Mouse (Mus musculus) C2C12 (cell line): ENCODE results near the gene Cks1b. TPM values are rescaled to one million over a fixed set of nuclear protein-coding genes. Genes with fewer than 3 reads are reported as not detected.

Source experiments
- H3K27me3 ChIP-seq: one replicate; pipeline ENCODE4 v1.6.1; 2011; ENCODE audit not compliant: control insufficient read depth, insufficient read depth, insufficient read length
- H3K36me3 ChIP-seq: one replicate; pipeline ENCODE4 v1.6.1; 2011; ENCODE audit not compliant: control insufficient read depth, insufficient read depth
- H3K4me3 ChIP-seq: one replicate; pipeline ENCODE4 v1.5.1; 2011; ENCODE audit warnings: mild to moderate bottlenecking, control low read depth; ENCODE audit not compliant: poor library complexity, insufficient read depth, severe bottlenecking
- H3K79me2 ChIP-seq: one replicate; pipeline ENCODE4 v1.6.1; 2011; ENCODE audit not compliant: control insufficient read depth, insufficient read depth
- H3K79me3 ChIP-seq: one replicate; pipeline ENCODE4 v1.6.1; 2011; ENCODE audit warnings: low read depth, control low read depth
- H3ac ChIP-seq: one replicate; pipeline ENCODE3; 2011; ENCODE audit warnings: low read depth; ENCODE audit not compliant: control insufficient read depth, insufficient read length
- CEBPB ChIP-seq: IDR thresholded peaks from one replicate; pipeline ENCODE4 v1.6.1; 2011; ENCODE audit warnings: low read depth, mild to moderate bottlenecking, control low read depth, moderate library complexity
- CTCF ChIP-seq: IDR thresholded peaks from one replicate; pipeline ENCODE4 v1.5.1; 2011; ENCODE audit not compliant: control insufficient read depth, insufficient read depth, insufficient read length
- FOSL1 ChIP-seq: IDR thresholded peaks from one replicate; pipeline ENCODE4 v1.8.0; 2011; ENCODE audit warnings: mild to moderate bottlenecking, low read length; ENCODE audit not compliant: poor library complexity, insufficient read depth, severe bottlenecking
- MAX ChIP-seq: IDR thresholded peaks from one replicate; pipeline ENCODE4 v1.6.1; 2011; ENCODE audit warnings: mild to moderate bottlenecking, control low read depth
- MYOD1 ChIP-seq: IDR thresholded peaks from one replicate; pipeline ENCODE4 v1.6.1; 2011; ENCODE audit warnings: low read depth; ENCODE audit not compliant: control insufficient read depth, insufficient read length
- MYOG ChIP-seq: IDR thresholded peaks from one replicate; pipeline ENCODE4 v1.6.1; 2011; ENCODE audit not compliant: control insufficient read depth, insufficient read length; ENCODE audit errors: extremely low read depth
- USF1 ChIP-seq: IDR thresholded peaks from one replicate; pipeline ENCODE4 v1.6.1; 2011; ENCODE audit warnings: low read depth, mild to moderate bottlenecking, control low read depth, moderate library complexity
- polyA plus RNA-seq: library from polyadenylated mRNA; unstranded; fragments of >200 nt; fragmentation: generic; extraction: Trizol; gene quantifications from one replicate; pipeline ENCODE4 v1.2.1, GENCODE M21; 2012; ENCODE audit warnings: missing spikeins

Cks1b gene
- polyA plus RNA-seq, 1 experiment, result 446 TPM

- H3K27me3 ChIP-seq, result no peaks in the 10 kb centered on the region
- no peak for TF ChIP-seq CEBPB
- no peak for TF ChIP-seq USF1
- TF ChIP-seq MYOD1, result no peak
- TF ChIP-seq CTCF, result no peak
- no peak for TF ChIP-seq MAX
- no peak for TF ChIP-seq MYOG
- TF ChIP-seq FOSL1, result no peak
- no peak overlapping the region for H3K4me3 ChIP-seq
- H3K36me3 ChIP-seq, result peaks cover 6% of the 10 kb centered on the region
- H3ac ChIP-seq, result no peak overlapping the region
- peaks cover 54% of the 10 kb centered on the region for H3K79me2 ChIP-seq
- H3K79me3 ChIP-seq, result peaks cover 4% of the 10 kb centered on the region
Observed at GRCm38 (mm10) chr3:89385451-89385850, 32.7 kb downstream of the Cks1b start.

GRCm38 (mm10) chr3:89384331-89385076 is 33.7 kb downstream of the Cks1b start:
- Histone ChIP-seq H3K79me2 (peaks cover 45% of the 10 kb centered on the region), H3K36me3 (peaks cover 7% of the 10 kb centered on the region), H3ac (no peak overlapping the region), H3K79me3 (peaks cover 4% of the 10 kb centered on the region), H3K4me3 (no peak overlapping the region), H3K27me3 (no peaks in the 10 kb centered on the region)
- TF ChIP-seq MYOD1, result no peak
- no peak for TF ChIP-seq MYOG
- no peak for TF ChIP-seq FOSL1
- no peak for TF ChIP-seq CEBPB
- no peak for TF ChIP-seq USF1
- no peak for TF ChIP-seq CTCF
- no peak for TF ChIP-seq MAX

GRCm38 (mm10) chr3:89383651-89384255 is 34.4 kb downstream of the Cks1b start:
- Histone ChIP-seq H3ac (no peak overlapping the region), H3K4me3 (no peak overlapping the region), H3K27me3 (no peaks in the 10 kb centered on the region), H3K79me3 (peaks cover 2% of the 10 kb centered on the region), H3K36me3 (peaks cover 14% of the 10 kb centered on the region), H3K79me2 (peaks cover 37% of the 10 kb centered on the region)
- TF ChIP-seq USF1 (no peak), FOSL1 (no peak), CEBPB (no peak), MYOG (no peak)

GRCm38 (mm10) chr3:89382950-89383349 is 35.2 kb downstream of the Cks1b start:
- H3K79me2 ChIP-seq, result peaks cover 30% of the 10 kb centered on the region
- H3K4me3 ChIP-seq, result no peak overlapping the region
- H3K79me3 ChIP-seq, result peaks cover 2% of the 10 kb centered on the region
- H3K36me3 ChIP-seq, result peaks cover 15% of the 10 kb centered on the region
- no peak for TF ChIP-seq CTCF
- no peak for TF ChIP-seq MYOD1
- TF ChIP-seq CEBPB, result no peak
- no peak for TF ChIP-seq MYOG
- no peak for TF ChIP-seq FOSL1
- TF ChIP-seq USF1, result no peak
- no peak for TF ChIP-seq MAX
- H3K27me3 ChIP-seq, result no peaks in the 10 kb centered on the region
- H3ac ChIP-seq, result no peak overlapping the region

- TF ChIP-seq MYOD1 (no peak), USF1 (no peak), CTCF (no peak), MAX (no peak), MYOG (no peak), CEBPB (no peak), FOSL1 (no peak)
- peaks cover 15% of the 10 kb centered on the region for H3K36me3 ChIP-seq
- H3ac ChIP-seq, result no peak overlapping the region
- no peak overlapping the region for H3K4me3 ChIP-seq
- peaks cover 2% of the 10 kb centered on the region for H3K79me3 ChIP-seq
- no peaks in the 10 kb centered on the region for H3K27me3 ChIP-seq
- peaks cover 24% of the 10 kb centered on the region for H3K79me2 ChIP-seq
Observed at GRCm38 (mm10) chr3:89382033-89382882, 35.9 kb downstream of the Cks1b start.
